Mouse (Mus musculus): ENCODE measurements around the gene Dock11.

Gene Dock11

GRCm38 (mm10) chrX:35946394-35946793, 57.8 kb downstream of the Dock11 start:
- in situ Hi-C loops (cut with MboI, MseI): no loop called here

GRCm38 (mm10) chrX:35950135-35950534, 61.5 kb downstream of the Dock11 start:
- in situ Hi-C loops (cut with MboI, MseI): no loop called here

- in situ Hi-C loops (cut with MboI, MseI): no loop called here
Measured at GRCm38 (mm10) chrX:35951945-35952344, 63.3 kb downstream of the Dock11 start.

- in situ Hi-C loops (cut with MboI, MseI): no loop called here
Measured at GRCm38 (mm10) chrX:35952521-35953095, 64.0 kb downstream of the Dock11 start.

GRCm38 (mm10) chrX:35956236-35956635, 67.6 kb downstream of the Dock11 start:
- in situ Hi-C loops (cut with MboI, MseI): no loop called here

- in situ Hi-C loops (cut with MboI, MseI): no loop called here
Measured at GRCm38 (mm10) chrX:35963087-35963486, 74.5 kb downstream of the Dock11 start.

- in situ Hi-C loops (cut with MboI, MseI): no loop called here
Measured at GRCm38 (mm10) chrX:35969276-35969675, 80.6 kb downstream of the Dock11 start.

- in situ Hi-C loops (cut with MboI, MseI): no loop called here
Measured at GRCm38 (mm10) chrX:35976657-35977056, 88.0 kb downstream of the Dock11 start.

- in situ Hi-C loops (cut with MboI, MseI): no loop called here
Measured at GRCm38 (mm10) chrX:35987981-35988380, 99.3 kb downstream of the Dock11 start.

- in situ Hi-C loops (cut with MboI, MseI): no loop called here
Measured at GRCm38 (mm10) chrX:35990508-35991095, 102.0 kb downstream of the Dock11 start.

- in situ Hi-C loops (cut with MboI, MseI): no loop called here
Measured at GRCm38 (mm10) chrX:35994226-35994625, 105.6 kb downstream of the Dock11 start.

GRCm38 (mm10) chrX:35997004-35997403, 108.4 kb downstream of the Dock11 start:
- in situ Hi-C loops (cut with MboI, MseI): loop anchor here (5.0 kb wide), 1 partner anchor 165 kb away; no protein-coding TSS in a partner anchor

GRCm38 (mm10) chrX:35997793-35998419, 109.3 kb downstream of the Dock11 start:
- in situ Hi-C loops (cut with MboI, MseI): loop anchor here (5.0 kb wide), 1 partner anchor 166 kb away; no protein-coding TSS in a partner anchor

- in situ Hi-C loops (cut with MboI, MseI): no loop called here
Measured at GRCm38 (mm10) chrX:36025651-36026050, 137.0 kb downstream of the Dock11 start.

- in situ Hi-C loops (cut with MboI, MseI): no loop called here
Measured at GRCm38 (mm10) chrX:36031113-36031512, 142.5 kb downstream of the Dock11 start.

- in situ Hi-C loops (cut with MboI, MseI): no loop called here
Measured at GRCm38 (mm10) chrX:36034045-36034444, 145.4 kb downstream of the Dock11 start.

GRCm38 (mm10) chrX:36045731-36046130, 157.1 kb downstream of the Dock11 start:
- in situ Hi-C loops (cut with MboI, MseI): no loop called here

- in situ Hi-C loops (cut with MboI, MseI): no loop called here
Measured at GRCm38 (mm10) chrX:36047451-36047850, 158.8 kb downstream of the Dock11 start.

- in situ Hi-C loops (cut with MboI, MseI): no loop called here
Measured at GRCm38 (mm10) chrX:36050312-36050711, 161.7 kb downstream of the Dock11 start.

- in situ Hi-C loops (cut with MboI, MseI): no loop called here
Measured at GRCm38 (mm10) chrX:36073997-36074396, 185.4 kb downstream of the Dock11 start.

- in situ Hi-C loops (cut with MboI, MseI): no loop called here
Measured at GRCm38 (mm10) chrX:36077164-36077563, 188.5 kb downstream of the Dock11 start.

GRCm38 (mm10) chrX:36082917-36083316, 194.3 kb downstream of the Dock11 start:
- in situ Hi-C loops (cut with MboI, MseI): no loop called here

Data from T-helper 2 cell (primary cell).